Mouse (Mus musculus): ENCODE data around the gene Kcp. TPM values are rescaled to one million over a fixed set of nuclear protein-coding genes. Genes with fewer than 3 reads are reported as not detected.

The Kcp gene
- polyA plus RNA-seq, 1 experiment: 0.18 TPM

DNA sequence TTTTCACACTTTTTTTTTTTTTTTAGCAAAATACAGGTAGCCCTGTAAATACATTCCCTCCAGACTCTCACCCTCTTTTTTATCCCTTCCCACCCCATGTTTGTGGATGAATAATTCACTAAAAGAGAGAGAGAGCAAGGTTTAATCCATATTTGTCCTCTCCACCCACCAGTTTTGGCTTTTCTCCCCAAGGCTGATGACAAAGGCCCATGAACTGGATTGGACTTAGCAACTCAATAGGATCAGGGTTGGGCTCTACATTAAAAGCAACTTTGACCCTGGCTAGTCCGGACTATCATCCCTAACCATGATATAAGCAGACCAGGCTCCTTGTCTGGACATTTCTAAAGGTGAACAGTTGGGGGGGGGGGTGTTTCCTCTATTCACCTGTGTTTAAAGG is 33.2 kb upstream of the Kcp start:
- Histone ChIP-seq H3ac (ENCODE audit: control insufficient read depth, insufficient read length, low read depth) (no peak overlapping the region), H3K27me3 (ENCODE audit: control insufficient read depth, insufficient read depth, insufficient read length) (no peaks in the 10 kb centered on the region), H3K79me2 (ENCODE audit: control insufficient read depth, insufficient read depth) (no peaks in the 10 kb centered on the region), H3K4me3 (ENCODE audit: insufficient read depth, poor library complexity, severe bottlenecking) (no peak overlapping the region), H3K79me3 (ENCODE audit: low read depth) (no peaks in the 10 kb centered on the region), H3K36me3 (ENCODE audit: control insufficient read depth, insufficient read depth) (peaks cover 51% of the 10 kb centered on the region)
- TF ChIP-seq CEBPB (IDR thresholded peaks at IDR 0.05; ENCODE audit: low read depth): no peak
- TF ChIP-seq MYOD1 (IDR thresholded peaks at IDR 0.05; ENCODE audit: control insufficient read depth, insufficient read length, low read depth): no peak
- no peak for TF ChIP-seq FOSL1 (IDR thresholded peaks at IDR 0.05; ENCODE audit: insufficient read depth, low read length, poor library complexity, severe bottlenecking)
- no peak for TF ChIP-seq USF1 (IDR thresholded peaks at IDR 0.05; ENCODE audit: low read depth)

DNA sequence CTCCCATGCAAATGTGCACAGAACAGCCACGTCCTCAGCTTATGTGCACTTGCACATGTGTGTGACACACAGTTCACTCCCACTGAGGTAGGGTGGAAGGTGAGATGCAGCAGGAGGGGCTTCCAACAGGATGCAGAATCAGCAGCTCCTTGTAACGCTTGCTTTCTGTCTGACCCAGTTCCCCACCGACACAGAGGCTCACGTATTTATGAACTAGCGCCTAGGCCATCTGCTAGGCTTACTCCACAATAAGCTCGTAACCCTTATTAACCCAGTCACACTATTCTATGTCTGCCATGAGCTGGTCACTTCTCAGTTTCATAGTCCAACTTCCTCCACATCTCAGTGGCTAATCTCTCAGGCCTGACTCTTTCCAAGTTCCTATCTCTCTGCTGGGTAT is 32.5 kb upstream of the Kcp start:
- no peak overlapping the region for H3ac ChIP-seq (ENCODE audit: control insufficient read depth, insufficient read length, low read depth)
- H3K79me2 ChIP-seq (ENCODE audit: control insufficient read depth, insufficient read depth): no peaks in the 10 kb centered on the region
- TF ChIP-seq USF1 (IDR thresholded peaks at IDR 0.05; ENCODE audit: low read depth) (no peak), MYOG (IDR thresholded peaks at IDR 0.05; ENCODE audit: control insufficient read depth, extremely low read depth, insufficient read length) (no peak), MYOD1 (IDR thresholded peaks at IDR 0.05; ENCODE audit: control insufficient read depth, insufficient read length, low read depth) (no peak), FOSL1 (IDR thresholded peaks at IDR 0.05; ENCODE audit: insufficient read depth, low read length, poor library complexity, severe bottlenecking) (no peak), CEBPB (IDR thresholded peaks at IDR 0.05; ENCODE audit: low read depth) (no peak), CTCF (IDR thresholded peaks at IDR 0.05; ENCODE audit: control insufficient read depth, insufficient read depth, insufficient read length) (no peak), MAX (IDR thresholded peaks at IDR 0.05) (no peak)
- no peaks in the 10 kb centered on the region for H3K79me3 ChIP-seq (ENCODE audit: low read depth)
- peaks cover 44% of the 10 kb centered on the region for H3K36me3 ChIP-seq (ENCODE audit: control insufficient read depth, insufficient read depth)
- H3K4me3 ChIP-seq (ENCODE audit: insufficient read depth, poor library complexity, severe bottlenecking): no peak overlapping the region
- H3K27me3 ChIP-seq (ENCODE audit: control insufficient read depth, insufficient read depth, insufficient read length): no peaks in the 10 kb centered on the region

DNA sequence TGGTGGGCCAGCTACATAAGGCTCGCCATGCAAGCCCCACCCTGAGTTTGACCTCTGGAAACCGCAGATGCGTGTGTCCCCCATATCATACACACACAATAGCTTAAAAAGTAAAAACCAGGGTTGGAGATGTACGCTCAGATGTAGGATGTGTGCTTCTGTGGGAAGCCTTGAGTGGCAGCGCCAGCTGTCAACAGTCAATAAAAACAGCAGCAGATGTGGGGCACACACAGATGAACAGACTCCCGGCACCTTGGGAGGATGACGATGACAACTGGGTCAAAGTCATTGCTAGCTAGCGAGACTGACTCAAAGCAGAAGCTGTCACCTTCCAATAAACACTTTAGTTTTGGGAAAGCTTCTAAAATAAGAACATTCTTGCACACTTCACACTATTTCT is 31.8 kb upstream of the Kcp start:
- no peak overlapping the region for H3K4me3 ChIP-seq (ENCODE audit: insufficient read depth, poor library complexity, severe bottlenecking)
- no peaks in the 10 kb centered on the region for H3K27me3 ChIP-seq (ENCODE audit: control insufficient read depth, insufficient read depth, insufficient read length)
- peaks cover 37% of the 10 kb centered on the region for H3K36me3 ChIP-seq (ENCODE audit: control insufficient read depth, insufficient read depth)
- H3ac ChIP-seq (ENCODE audit: control insufficient read depth, insufficient read length, low read depth): no peak overlapping the region
- no peaks in the 10 kb centered on the region for H3K79me2 ChIP-seq (ENCODE audit: control insufficient read depth, insufficient read depth)
- H3K79me3 ChIP-seq (ENCODE audit: low read depth): no peaks in the 10 kb centered on the region
- TF ChIP-seq CEBPB (IDR thresholded peaks at IDR 0.05; ENCODE audit: low read depth) (no peak), MYOD1 (IDR thresholded peaks at IDR 0.05; ENCODE audit: control insufficient read depth, insufficient read length, low read depth) (peak; percentile 83)

DNA sequence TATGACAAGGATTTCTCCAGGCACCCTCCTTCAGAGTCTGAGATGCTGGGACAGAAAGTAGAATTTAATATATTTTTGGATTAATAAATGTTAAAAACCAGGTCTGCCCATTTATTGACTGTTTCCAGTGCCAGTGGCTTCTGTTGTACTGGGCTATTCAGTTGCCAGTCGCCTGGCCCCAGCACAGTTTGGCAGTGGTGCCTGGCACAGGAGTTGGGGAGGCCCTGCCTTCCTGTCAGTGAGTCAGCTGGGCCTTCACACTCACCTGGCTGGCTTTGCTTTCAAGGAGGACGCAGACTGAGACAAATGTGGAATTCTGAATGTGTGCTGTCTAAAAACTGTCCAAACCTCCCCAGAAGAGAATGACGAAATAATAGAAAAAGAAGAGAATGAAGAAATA is 29.5 kb upstream of the Kcp start:
- Histone ChIP-seq H3K27me3 (ENCODE audit: control insufficient read depth, insufficient read depth, insufficient read length) (no peaks in the 10 kb centered on the region), H3K4me3 (ENCODE audit: insufficient read depth, poor library complexity, severe bottlenecking) (no peak overlapping the region), H3K36me3 (ENCODE audit: control insufficient read depth, insufficient read depth) (peaks cover 23% of the 10 kb centered on the region), H3K79me2 (ENCODE audit: control insufficient read depth, insufficient read depth) (no peaks in the 10 kb centered on the region), H3ac (ENCODE audit: control insufficient read depth, insufficient read length, low read depth) (no peak overlapping the region), H3K79me3 (ENCODE audit: low read depth) (no peaks in the 10 kb centered on the region)
- no peak for TF ChIP-seq CEBPB (IDR thresholded peaks at IDR 0.05; ENCODE audit: low read depth)
- no peak for TF ChIP-seq MYOD1 (IDR thresholded peaks at IDR 0.05; ENCODE audit: control insufficient read depth, insufficient read length, low read depth)
- TF ChIP-seq FOSL1 (IDR thresholded peaks at IDR 0.05; ENCODE audit: insufficient read depth, low read length, poor library complexity, severe bottlenecking): no peak
- TF ChIP-seq CTCF (IDR thresholded peaks at IDR 0.05; ENCODE audit: control insufficient read depth, insufficient read depth, insufficient read length): no peak
- no peak for TF ChIP-seq MAX (IDR thresholded peaks at IDR 0.05)
- TF ChIP-seq MYOG (IDR thresholded peaks at IDR 0.05; ENCODE audit: control insufficient read depth, extremely low read depth, insufficient read length): no peak
- TF ChIP-seq USF1 (IDR thresholded peaks at IDR 0.05; ENCODE audit: low read depth): no peak

DNA sequence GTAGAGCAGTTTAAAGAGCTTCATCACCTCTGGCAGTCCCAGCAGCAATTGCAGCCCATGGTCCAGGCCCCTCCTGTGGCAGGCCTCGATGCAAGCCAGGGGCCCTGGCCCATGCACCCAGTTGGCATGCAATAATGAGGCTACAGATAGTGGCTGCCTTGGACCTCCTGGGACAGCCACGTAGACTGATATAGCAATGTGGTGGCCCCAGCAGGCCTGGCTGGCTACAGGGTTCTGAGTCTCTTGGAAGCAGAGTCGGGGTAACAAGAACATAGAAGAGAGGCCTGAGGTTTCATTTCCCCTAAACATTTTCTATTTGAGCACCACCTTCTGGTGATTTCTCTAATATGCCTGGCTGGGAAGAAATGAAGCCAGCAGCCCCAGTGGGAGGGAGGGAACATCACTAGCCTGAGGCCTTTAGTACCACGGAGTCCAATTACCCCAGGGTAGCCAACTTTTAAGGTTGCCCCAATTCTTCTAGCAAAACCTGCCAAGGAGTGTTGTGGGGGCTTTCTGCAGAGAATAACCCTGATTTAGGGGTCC is 29.0 kb upstream of the Kcp start:
- TF ChIP-seq FOSL1 (IDR thresholded peaks at IDR 0.05; ENCODE audit: insufficient read depth, low read length, poor library complexity, severe bottlenecking) (no peak), USF1 (IDR thresholded peaks at IDR 0.05; ENCODE audit: low read depth) (no peak), MYOG (IDR thresholded peaks at IDR 0.05; ENCODE audit: control insufficient read depth, extremely low read depth, insufficient read length) (no peak), MYOD1 (IDR thresholded peaks at IDR 0.05; ENCODE audit: control insufficient read depth, insufficient read length, low read depth) (no peak), CTCF (IDR thresholded peaks at IDR 0.05; ENCODE audit: control insufficient read depth, insufficient read depth, insufficient read length) (no peak), CEBPB (IDR thresholded peaks at IDR 0.05; ENCODE audit: low read depth) (no peak), MAX (IDR thresholded peaks at IDR 0.05) (no peak)
- Histone ChIP-seq H3K36me3 (ENCODE audit: control insufficient read depth, insufficient read depth) (peaks cover 18% of the 10 kb centered on the region), H3K27me3 (ENCODE audit: control insufficient read depth, insufficient read depth, insufficient read length) (no peaks in the 10 kb centered on the region), H3ac (ENCODE audit: control insufficient read depth, insufficient read length, low read depth) (no peak overlapping the region), H3K79me2 (ENCODE audit: control insufficient read depth, insufficient read depth) (no peaks in the 10 kb centered on the region), H3K4me3 (ENCODE audit: insufficient read depth, poor library complexity, severe bottlenecking) (no peak overlapping the region), H3K79me3 (ENCODE audit: low read depth) (no peaks in the 10 kb centered on the region)

DNA sequence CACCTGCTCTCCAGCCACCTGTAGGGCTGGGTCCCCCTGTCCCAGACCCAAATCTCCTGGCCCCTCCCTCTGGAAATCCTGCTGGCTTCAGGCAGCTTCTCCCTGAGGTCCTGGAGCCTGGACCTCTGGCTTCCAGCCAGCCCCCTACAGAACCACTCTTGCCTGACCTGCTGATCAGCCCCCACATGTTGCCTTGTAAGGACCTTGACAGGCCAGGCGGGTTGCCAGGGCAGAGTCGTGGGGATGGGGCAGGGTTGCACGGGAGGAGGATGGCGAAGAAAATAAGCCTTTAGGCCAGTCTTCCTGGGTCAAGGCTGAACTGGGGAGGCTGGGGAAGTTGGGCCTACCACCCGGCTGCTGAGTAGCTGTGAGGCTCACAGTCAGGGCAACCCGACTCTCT is 27.6 kb upstream of the Kcp start:
- Histone ChIP-seq H3K27me3 (ENCODE audit: control insufficient read depth, insufficient read depth, insufficient read length) (no peaks in the 10 kb centered on the region), H3K4me3 (ENCODE audit: insufficient read depth, poor library complexity, severe bottlenecking) (no peak overlapping the region), H3K36me3 (ENCODE audit: control insufficient read depth, insufficient read depth) (peaks cover 10% of the 10 kb centered on the region), H3K79me2 (ENCODE audit: control insufficient read depth, insufficient read depth) (no peaks in the 10 kb centered on the region), H3ac (ENCODE audit: control insufficient read depth, insufficient read length, low read depth) (no peak overlapping the region), H3K79me3 (ENCODE audit: low read depth) (no peaks in the 10 kb centered on the region)
- TF ChIP-seq FOSL1 (IDR thresholded peaks at IDR 0.05; ENCODE audit: insufficient read depth, low read length, poor library complexity, severe bottlenecking): no peak
- no peak for TF ChIP-seq CEBPB (IDR thresholded peaks at IDR 0.05; ENCODE audit: low read depth)
- no peak for TF ChIP-seq MYOG (IDR thresholded peaks at IDR 0.05; ENCODE audit: control insufficient read depth, extremely low read depth, insufficient read length)
- no peak for TF ChIP-seq CTCF (IDR thresholded peaks at IDR 0.05; ENCODE audit: control insufficient read depth, insufficient read depth, insufficient read length)
- TF ChIP-seq USF1 (IDR thresholded peaks at IDR 0.05; ENCODE audit: low read depth): no peak
- TF ChIP-seq MAX (IDR thresholded peaks at IDR 0.05): no peak
- no peak for TF ChIP-seq MYOD1 (IDR thresholded peaks at IDR 0.05; ENCODE audit: control insufficient read depth, insufficient read length, low read depth)

All from C2C12 (cell line).